Mouse (Mus musculus): ENCODE measurements around the gene Mcrip1. TPM values are rescaled to one million over a fixed set of nuclear protein-coding genes. Genes with fewer than 3 reads are reported as not detected.
"Not testable (repeated sequence)": the region's sequence is repeated elsewhere in the genome, so short reads cannot be mapped to it uniquely, and the experiment has no call there.

Mcrip1 gene
- total RNA-seq (2021): 10 to 100 TPM; 21.7 to 22.1 TPM
- long read RNA-seq, experiment 1, transcript Mcrip1-201 (5 exons, 1,205 nt): major isoform, 45 of 49 reads
- long read RNA-seq, experiment 1, partial matches to known transcripts: 0 of 49 reads
- long read RNA-seq, experiment 1, other reads (novel, unspliced or antisense): 4 of 49 reads
- long read RNA-seq, experiment 2, transcript Mcrip1-201 (5 exons, 1,205 nt): major isoform, 42 of 47 reads
- long read RNA-seq, experiment 2, partial matches to known transcripts: 1 of 47 reads
- long read RNA-seq, experiment 2, other reads (novel, unspliced or antisense): 2 of 47 reads

DNA sequence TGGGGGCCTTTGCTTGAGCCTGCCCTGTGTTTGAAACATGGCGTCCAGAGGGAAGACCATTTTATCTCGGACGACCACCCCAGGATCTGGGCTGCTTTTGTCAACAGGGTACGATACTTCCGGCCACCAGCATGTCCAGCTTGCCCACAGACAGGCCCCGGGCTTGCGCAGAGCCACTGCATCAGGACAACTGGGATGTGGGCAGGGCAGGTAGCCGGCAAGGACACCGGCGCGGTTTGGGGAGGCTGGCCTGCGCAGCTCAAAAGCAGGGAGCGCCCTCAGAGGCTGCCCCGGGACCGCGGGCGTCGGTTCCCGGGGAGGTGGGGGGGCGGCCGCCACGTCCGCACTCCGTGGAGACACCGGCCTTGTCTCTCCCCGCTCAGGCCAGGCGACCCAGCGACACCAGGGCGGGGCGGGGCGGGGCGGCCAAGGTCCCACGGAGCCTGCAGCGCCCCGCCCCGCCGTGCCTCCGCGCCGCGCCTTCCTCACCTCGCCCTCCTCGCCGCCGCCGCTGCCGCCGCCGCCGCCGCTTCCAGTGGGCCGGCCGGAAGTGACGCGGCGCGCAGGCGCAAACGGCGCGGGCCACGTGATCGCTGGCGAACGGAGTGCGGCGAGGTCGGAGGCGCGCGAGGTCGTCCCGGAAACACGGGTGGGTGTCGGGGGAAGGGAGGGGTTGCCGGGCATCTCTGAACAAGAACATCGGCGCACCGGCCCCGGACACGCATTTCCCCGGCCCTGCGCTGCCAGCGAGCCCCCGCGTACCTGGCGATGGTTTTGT, at the start of gene Mcrip1:
Gene Mcrip1, minus strand, starts transcription at position 560 of the 778 bp plus-strand sequence.
- intact Hi-C loops (cut with DNase I): loop anchor here (2.0 kb wide), 1 partner anchor 29 kb away; no protein-coding TSS in a partner anchor
- Histone ChIP-seq H3K27ac (peak within 1 kb of the TSS; percentile 99), H3K4me3 (peak within 1 kb of the TSS; percentile 96)
- DNase-seq: peak; percentile 97
- no peak for TF ChIP-seq CTCF (IDR thresholded peaks at IDR 0.05)

DNA sequence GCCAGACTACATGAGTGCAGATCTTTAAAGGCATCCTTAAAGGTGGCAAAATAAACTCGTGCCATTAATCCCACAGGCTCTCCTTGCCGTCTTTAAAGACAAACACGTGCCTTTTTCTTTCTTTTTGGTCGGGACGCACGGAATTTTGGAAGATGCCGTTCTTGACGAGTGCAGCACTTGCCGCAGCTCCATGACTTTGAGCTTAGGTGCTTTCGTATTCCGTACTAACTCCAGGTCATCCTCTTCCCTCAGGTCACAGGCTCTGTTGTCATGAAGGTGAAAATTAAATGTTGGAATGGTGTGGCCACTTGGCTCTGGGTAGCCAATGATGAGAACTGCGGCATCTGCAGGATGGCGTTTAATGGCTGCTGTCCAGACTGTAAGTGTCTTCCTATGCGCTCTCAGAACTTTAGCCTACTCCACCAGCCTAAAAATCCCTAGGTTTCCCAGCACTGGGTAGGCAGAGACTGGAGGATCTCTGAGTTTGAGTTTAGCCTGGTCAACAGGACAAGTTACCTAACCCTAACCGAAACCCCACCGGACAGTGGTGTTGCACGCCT, 49.5 kb upstream of the Mcrip1 start:
- H3K4me3 ChIP-seq: peak overlapping the region; percentile 94
- DNase-seq: no peak
- peak overlapping the region; percentile 86 for H3K27ac ChIP-seq
- intact Hi-C loops (cut with DNase I): no loop called here
- no peak for TF ChIP-seq CTCF (IDR thresholded peaks at IDR 0.05)

DNA sequence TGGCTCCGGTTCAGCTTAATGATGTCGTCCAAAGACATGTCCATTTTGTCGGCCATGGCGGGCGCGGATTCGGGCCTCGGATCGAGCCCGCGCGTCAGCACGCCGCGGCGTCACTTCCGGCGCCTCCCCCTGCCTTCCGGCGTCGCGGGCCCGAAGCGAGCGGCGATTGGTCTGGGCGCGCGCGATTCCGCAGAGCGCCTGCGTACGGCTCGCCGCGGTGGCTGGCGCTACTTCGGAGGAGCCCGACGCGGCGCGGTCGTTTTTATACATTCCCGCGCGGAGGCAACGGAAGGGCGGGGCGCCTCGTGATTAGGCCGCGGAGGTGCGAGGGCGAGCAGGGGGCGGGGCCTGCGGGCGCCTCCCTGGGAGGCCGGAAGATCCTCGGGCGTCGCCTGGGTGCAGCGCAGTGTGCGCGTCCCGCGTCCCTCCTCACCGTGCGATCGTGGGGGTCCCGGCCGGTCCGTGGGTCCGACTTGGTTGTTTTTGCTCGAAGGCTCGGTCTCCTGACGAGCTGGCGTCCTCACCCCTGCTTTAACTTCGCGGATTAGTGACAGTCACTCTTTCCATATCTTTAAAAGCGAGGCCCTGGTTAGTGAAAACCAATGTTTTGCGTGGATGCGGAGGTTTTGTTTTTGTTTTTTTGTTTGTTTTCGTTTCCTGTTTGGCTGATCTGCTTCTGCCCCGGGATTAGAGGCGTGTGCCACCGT, 48.9 kb upstream of the Mcrip1 start, which contains the start of the genes Alyref and Anapc11:
Gene Alyref, minus strand, starts transcription at position 83 of the 707 bp plus-strand sequence.
Gene Anapc11, plus strand, starts transcription at position 139 of the 707 bp plus-strand sequence.
- Histone ChIP-seq H3K27ac (peak within 1 kb of the TSS; percentile 86), H3K4me3 (peak within 1 kb of the TSS; percentile 94)
- peak; percentile 98 for DNase-seq
- intact Hi-C loops (cut with DNase I): no loop called here
- TF ChIP-seq CTCF (IDR thresholded peaks at IDR 0.05): no peak; the same call in 1 of the 2 replicates

DNA sequence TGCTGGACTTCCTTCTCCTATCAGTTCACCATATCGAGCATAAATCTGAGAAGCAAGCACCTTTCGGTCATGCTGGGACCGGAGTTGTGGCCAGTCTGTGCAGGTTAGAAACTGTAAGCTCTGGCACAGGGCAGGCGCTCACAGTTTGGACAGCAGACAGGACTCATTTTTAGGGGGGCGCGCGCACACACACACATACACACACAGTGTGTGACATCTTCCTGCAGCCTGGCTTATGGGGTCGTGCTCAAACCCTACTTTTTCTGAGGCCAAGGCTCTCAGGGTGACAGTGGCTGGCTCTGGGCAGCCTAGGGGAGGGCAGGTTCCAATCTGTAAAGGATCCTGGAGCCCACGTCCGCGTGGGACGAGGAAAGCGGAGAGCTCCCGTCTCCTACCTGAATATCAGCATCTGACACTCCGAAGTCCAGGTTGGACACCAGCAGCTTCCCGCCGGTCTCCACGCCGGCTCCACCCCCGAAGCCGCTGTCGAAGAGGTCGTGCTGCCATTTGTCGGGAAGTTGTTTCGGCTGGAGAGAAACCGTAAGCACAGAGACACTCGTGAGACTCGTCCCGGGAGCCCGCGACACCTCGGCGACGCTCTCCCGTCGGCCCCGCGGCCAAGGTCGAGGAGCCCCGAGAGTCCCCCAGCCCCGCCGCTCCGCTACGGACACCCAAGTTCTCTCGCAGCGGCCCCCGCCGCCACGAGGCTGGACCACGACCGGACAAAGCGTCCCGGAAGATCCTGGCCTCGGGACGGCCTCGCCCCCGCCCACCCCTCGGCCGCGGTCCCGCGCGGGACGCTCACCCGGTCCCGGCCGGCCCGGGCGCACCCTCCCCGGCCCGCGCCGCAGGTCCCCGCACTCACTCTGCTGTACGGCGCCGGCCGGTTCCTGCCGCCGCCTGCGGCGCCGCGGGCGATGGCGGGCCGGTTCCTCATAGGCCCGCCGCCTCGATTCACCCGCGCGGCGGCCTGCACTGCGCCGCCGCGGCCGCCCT, 48.0 kb upstream of the Mcrip1 start:
- intact Hi-C loops (cut with DNase I): loop anchor here (1.0 kb wide), 1 partner anchor 15 kb away; no protein-coding TSS in a partner anchor
- H3K27ac ChIP-seq: peak overlapping the region; percentile 86

DNA sequence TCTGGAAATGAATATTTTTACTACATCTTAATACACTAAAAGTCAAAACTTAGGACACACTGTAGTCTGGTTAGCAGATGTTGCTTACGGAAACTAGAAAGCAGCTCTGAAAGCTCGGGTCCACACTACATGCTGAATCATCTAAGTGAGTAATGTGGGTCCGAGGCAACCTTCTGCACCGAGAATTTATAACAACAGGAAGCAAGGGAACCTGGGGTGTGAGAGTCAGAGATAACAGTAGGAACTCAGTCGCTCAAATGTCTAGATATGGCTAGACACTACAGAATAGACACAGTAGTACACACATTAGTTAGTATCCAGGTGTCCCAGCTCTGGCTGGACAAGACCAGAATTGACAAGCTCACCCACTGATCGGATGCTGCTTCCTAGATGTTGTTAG, 39.0 kb upstream of the Mcrip1 start:
- Histone ChIP-seq H3K27ac (no peak overlapping the region), H3K4me3 (no peak overlapping the region)
- DNase-seq: no peak
- TF ChIP-seq CTCF (IDR thresholded peaks at IDR 0.05): no peak
- intact Hi-C loops (cut with DNase I): no loop called here

More for the DNA sequence above, 48.0 kb upstream of the Mcrip1 start:
- H3K4me3 ChIP-seq: peak overlapping the region; percentile 94
- no peak for TF ChIP-seq CTCF (IDR thresholded peaks at IDR 0.05)
- peak; percentile 51 for DNase-seq

DNA sequence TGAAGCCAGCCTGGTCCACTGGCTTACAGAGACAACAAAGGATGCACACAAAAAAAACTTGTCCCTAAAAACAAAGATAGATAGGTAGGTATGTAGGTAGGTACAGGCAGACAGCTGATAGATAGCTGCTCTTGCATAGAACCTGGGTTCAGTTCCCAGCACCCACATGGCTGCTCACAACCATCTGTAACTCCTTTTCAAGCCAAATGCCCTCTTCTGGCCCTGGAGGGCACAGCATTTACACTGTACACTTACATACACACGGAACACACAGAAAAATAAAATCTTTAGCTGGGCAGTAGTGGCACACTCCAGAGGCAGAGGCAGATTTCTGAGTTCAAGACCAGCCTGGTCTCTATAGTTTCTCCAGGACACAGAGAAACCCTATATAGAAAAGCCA, 34.4 kb upstream of the Mcrip1 start:
- TF ChIP-seq CTCF (IDR thresholded peaks at IDR 0.05): no peak
- intact Hi-C loops (cut with DNase I): no loop called here
- DNase-seq: no peak
- Histone ChIP-seq H3K27ac (no peak overlapping the region), H3K4me3 (no peak overlapping the region)

DNA sequence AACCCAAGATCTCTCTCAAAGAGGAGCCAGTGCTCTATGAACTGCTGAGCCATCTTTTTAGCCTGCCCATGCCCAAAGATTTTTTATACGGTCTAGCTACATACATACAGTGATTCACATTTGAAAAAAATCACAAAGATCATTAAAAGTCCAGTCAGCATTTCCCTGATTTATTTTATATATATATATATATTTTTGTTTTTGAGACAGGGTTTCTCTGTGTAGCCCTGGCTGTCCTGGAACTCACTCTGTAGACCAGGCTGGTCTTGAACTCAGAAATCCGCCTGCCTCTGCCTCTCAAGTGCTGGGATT, 33.4 kb upstream of the Mcrip1 start:
- H3K27ac ChIP-seq, DNase-seq, H3K4me3 ChIP-seq: not testable (repeated sequence)
- intact Hi-C loops (cut with DNase I): loop anchor here (1.0 kb wide), 1 partner anchor 14 kb away; no protein-coding TSS in a partner anchor

DNA sequence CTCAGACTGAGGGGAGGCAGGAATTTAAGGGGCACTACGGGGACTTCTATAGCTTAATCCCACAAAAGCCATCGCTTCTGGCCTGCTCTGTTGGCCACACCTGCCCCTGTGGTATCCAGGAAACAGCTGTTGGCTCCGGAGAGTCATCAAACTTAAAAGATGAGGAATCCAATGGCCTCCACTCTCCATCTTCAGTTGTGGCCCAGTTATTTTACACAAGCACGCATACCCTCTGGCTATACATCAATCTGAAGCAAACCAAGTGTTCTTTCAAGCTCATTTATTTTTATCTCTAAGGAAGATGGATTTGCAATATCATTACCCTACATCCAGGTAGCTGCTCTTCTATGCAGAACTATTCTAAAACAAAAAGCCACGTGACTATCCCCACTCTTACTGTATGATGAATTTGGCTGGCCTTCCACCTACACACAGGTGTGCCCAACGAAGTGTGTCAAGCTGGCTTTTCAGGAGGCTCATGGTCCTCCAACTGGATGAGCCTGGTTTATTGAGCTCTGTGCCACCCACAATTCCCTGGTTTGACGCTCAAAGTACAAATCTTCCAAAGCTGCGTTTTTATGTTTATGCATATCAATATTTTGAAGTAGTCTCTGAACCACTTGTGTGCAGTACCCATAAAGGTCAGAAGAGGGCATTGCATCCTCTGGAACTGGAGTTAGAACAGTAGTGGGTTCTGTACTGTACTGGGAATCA, 32.9 kb upstream of the Mcrip1 start:
- Histone ChIP-seq H3K4me3 (peak overlapping the region; percentile 89), H3K27ac (peak overlapping the region; percentile 99)
- intact Hi-C loops (cut with DNase I): loop anchor here (1.0 kb wide), 1 partner anchor 15 kb away; no protein-coding TSS in a partner anchor
- DNase-seq: no peak
- peak; percentile 62 for TF ChIP-seq CTCF (IDR thresholded peaks at IDR 0.05)

DNA sequence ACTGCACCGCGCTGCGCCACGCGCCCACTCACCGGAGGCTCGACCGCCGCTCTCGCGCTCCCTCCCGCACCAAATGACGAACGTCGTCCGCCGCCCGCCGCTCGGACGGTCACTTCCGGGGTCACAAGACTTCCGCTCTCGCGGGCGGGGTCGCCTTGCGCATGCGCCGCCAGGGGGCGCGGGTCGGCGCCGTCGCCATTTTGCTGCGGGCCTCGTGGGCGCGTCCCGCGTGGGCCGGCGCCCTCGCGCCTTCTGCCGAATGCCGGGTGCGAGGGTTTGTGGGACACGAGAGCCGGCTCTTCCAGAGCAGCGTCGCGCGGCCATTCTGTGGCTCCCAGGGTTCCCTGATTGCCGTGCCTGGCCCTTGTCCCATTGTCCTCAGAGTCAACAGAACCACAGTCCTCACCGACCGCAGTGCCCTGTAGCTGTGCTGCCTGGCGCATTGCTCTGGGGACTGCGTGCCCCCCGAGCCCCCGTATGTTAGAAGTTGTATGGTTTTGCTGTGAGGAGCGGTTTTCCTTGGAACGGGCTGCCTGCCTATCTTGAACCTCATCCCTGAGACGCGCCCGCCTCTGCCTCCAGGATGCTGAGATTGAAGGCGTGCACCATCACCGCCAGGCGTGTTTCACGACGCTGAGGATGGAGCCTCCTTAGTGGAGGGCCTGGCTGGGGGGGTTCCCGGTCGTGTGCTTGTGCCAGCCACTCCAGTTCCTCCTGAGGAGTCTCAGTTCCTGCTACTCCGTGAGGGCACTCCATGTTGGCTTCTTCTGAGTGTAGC, 32.2 kb upstream of the Mcrip1 start, which contains the start of gene Arhgdia:
Gene Arhgdia, minus strand, starts transcription at position 135 of the 778 bp plus-strand sequence.
- Histone ChIP-seq H3K27ac (peak within 1 kb of the TSS; percentile 99), H3K4me3 (peak within 1 kb of the TSS; percentile 89)
- intact Hi-C loops (cut with DNase I): loop anchor here (1.0 kb wide), 1 partner anchor 16 kb away; no protein-coding TSS in a partner anchor
- peak; percentile 95 for DNase-seq
- peak; percentile 64 for TF ChIP-seq CTCF (IDR thresholded peaks at IDR 0.05)

DNA sequence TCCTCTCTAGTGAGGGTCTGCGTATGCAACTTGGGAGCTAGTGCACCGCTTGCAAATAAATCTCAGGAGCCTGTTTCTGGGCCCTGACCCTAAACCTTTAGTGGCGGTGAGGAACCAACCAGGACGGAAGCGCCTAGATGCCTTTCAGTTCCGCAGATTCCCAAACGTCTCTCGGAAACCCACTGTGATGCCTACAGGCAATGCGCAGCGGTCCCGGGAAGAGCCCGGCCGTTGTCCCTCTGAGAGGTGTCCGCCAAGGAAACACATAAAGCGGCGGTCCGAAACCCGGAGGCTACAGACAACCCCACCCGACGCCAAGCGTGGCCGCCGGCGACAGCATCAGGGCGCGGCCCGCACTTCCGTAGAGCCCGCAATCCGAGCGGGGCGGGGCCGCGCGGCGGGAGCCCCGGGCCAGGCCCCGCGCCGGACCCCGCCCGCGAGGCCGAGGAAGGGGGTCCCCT, 31.4 kb upstream of the Mcrip1 start:
- DNase-seq: peak; percentile 65
- TF ChIP-seq CTCF (IDR thresholded peaks at IDR 0.05): no peak
- intact Hi-C loops (cut with DNase I): no loop called here
- Histone ChIP-seq H3K27ac (peak overlapping the region; percentile 99), H3K4me3 (peak overlapping the region; percentile 89)

Measured in gastrocnemius, adult 2 months (tissue).